In the genomic region with DNA sequence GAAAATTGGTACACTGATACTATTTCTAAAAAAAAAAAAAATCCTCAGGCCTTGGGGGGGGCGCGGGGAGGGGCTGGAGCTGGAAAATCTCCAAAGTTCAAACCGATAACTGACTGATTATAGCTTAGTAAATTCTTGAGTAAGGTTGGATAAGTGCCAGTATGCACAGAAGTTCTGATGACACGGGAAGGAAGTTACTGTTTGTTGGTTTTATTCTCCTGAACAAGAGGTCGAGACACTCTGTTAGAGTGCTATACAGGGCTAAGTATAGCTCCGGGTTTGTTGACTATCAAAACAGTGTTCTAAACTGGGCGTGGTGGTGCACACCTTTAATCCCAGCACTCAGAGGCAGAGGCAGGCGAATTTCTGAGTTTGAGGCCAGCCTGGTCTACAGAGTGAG, we compare ENCODE assay signal across 30 mouse cellular contexts. TPM values are rescaled to one million over a fixed set of nuclear protein-coding genes. Genes with fewer than 3 reads are reported as not detected.
DNase-seq lines count a peak whose midpoint lies in the region; ATAC-seq and TF ChIP-seq lines count a peak whose summit lies in the region.
"Had no signal": no experiment of that assay in that cellular context is flagged by ENCODE, and none has a peak within 500 bp of the region (broad histone marks: within the 10 kb centered on the region; RNA-seq: fewer than 3 reads in every experiment).

No protein-coding gene starts in this region.

- no peak overlapping the region for H3K4me2 ChIP-seq in lung, embryonic 14.5 days
- H3K4me2 ChIP-seq: forebrain, embryonic 13.5 days; heart, embryonic 12.5 days; heart, embryonic 15.5 days; hindbrain, embryonic 14.5 days had no signal

- TF ChIP-seq CTCF in gastrocnemius, adult 2 months (IDR thresholded peaks at IDR 0.05) = no peak
- TF ChIP-seq CTCF in lung, embryonic 14.5 days (IDR thresholded peaks at IDR 0.05; ENCODE audit: low read depth) = no peak
- no peak for TF ChIP-seq CTCF in lung, adult 2 months (IDR thresholded peaks at IDR 0.05; ENCODE audit: insufficient read depth, low read length)

- H3K36me3 ChIP-seq in lung, embryonic 14.5 days (ENCODE audit: insufficient read depth) = no peaks in the 10 kb centered on the region
- H3K36me3 ChIP-seq: forebrain, embryonic 10.5 days; heart, embryonic 12.5 days; heart, embryonic 15.5 days had no signal

- intact Hi-C loops in gastrocnemius, adult 2 months (cut with DNase I) = no loop called here

- no peak for TF ChIP-seq POLR2A in lung, adult 2 months (IDR thresholded peaks at IDR 0.05; ENCODE audit: borderline replicate concordance, extremely low read depth, low read depth, low read length)

- H3K4me3 ChIP-seq in gastrocnemius, adult 2 months = no peak overlapping the region
- H3K4me3 ChIP-seq in lung, embryonic 14.5 days (ENCODE audit: low read depth, low read length) = no peak overlapping the region
- no peak overlapping the region for H3K4me3 ChIP-seq in lung, adult 2 months (replicated peaks; ENCODE audit: extremely low read depth, low read depth, low read length)
- H3K4me3 ChIP-seq: forebrain, embryonic 10.5 days; forebrain, embryonic 13.5 days; heart, embryonic 12.5 days; heart, embryonic 15.5 days had no signal

- no peak for DNase-seq in gastrocnemius, adult 2 months
- DNase-seq in gastrocnemius, postnatal 4 days (ENCODE audit: low spot score in 2 of 2) = no peak
- DNase-seq in lung, embryonic 14.5 days = peak; percentile 37
- DNase-seq in lung, adult 2 months = no peak
- DNase-seq in 416B (ENCODE audit: low read depth) = peak; percentile 79
- no peak for DNase-seq in ovary, postnatal 36 days (ENCODE audit: low spot score)
- no peak for DNase-seq in cerebellum, postnatal 14 days
- DNase-seq: adrenal gland, adult 2 months; adrenal gland, postnatal 14 days; B cell, adult 2 months; cerebellum, adult 11 months; cerebellum, adult 2 months; cerebellum, adult 9-11 months; cerebellum, postnatal 36 days; gastrocnemius, postnatal 25 days; heart, adult 11 months; heart, postnatal 14 days; heart, postnatal 4 days had no signal

- WGBS in lung, embryonic 14.5 days = 48% methylated on average over 8 of the region's 8 CpGs
- 46% methylated on average over 8 of the region's 8 CpGs for WGBS in lung, adult 2 months

- ATAC-seq in lung, embryonic 14.5 days (ENCODE audit: insufficient read depth) = no peak
- peak; percentile 43 for ATAC-seq in megakaryocyte, adult 5-6 weeks (ENCODE audit: poor library complexity, severe bottlenecking)
- ATAC-seq: forebrain, embryonic 13.5 days; forebrain, embryonic 16.5 days; hindbrain, postnatal 0 days; inflammation-experienced regulatory T-cells, adult 6 months; Patski had no signal

- H3K27ac ChIP-seq in gastrocnemius, adult 2 months = peak overlapping the region; percentile 35; the same call in 1 of the 2 replicates
- no peak overlapping the region for H3K27ac ChIP-seq in lung, embryonic 14.5 days (ENCODE audit: low read depth)
- H3K27ac ChIP-seq: forebrain, embryonic 10.5 days; forebrain, embryonic 13.5 days; heart, embryonic 15.5 days; hindbrain, embryonic 14.5 days; hindbrain, postnatal 0 days had no signal

- H3K9ac ChIP-seq in lung, embryonic 14.5 days = no peak overlapping the region
- H3K9ac ChIP-seq: forebrain, embryonic 13.5 days; heart, embryonic 12.5 days; heart, embryonic 15.5 days; hindbrain, embryonic 14.5 days had no signal

- no peaks in the 10 kb centered on the region for H3K27me3 ChIP-seq in lung, embryonic 14.5 days (ENCODE audit: insufficient read depth, low read length)
- H3K27me3 ChIP-seq: CH12.LX; forebrain, embryonic 13.5 days; heart, embryonic 12.5 days; heart, embryonic 15.5 days; Patski had no signal

- H3K9me3 ChIP-seq in lung, embryonic 14.5 days (ENCODE audit: low read depth, low read length) = no peaks in the 10 kb centered on the region
- H3K9me3 ChIP-seq: forebrain, embryonic 10.5 days; forebrain, embryonic 13.5 days; G1E; heart, embryonic 12.5 days; heart, embryonic 15.5 days had no signal

- H3K4me1 ChIP-seq in lung, embryonic 14.5 days (ENCODE audit: insufficient read depth) = no peaks in the 10 kb centered on the region
- H3K4me1 ChIP-seq in lung, adult 2 months (ENCODE audit: control insufficient read depth, insufficient read depth, low read length) = no peaks in the 10 kb centered on the region; the same call in 1 of the 2 replicates

RNA-seq across cellular contexts. Expression of gene Gbe1, which starts 36.3 kb away (rescaled TPM):
- 10 to 100 TPM; 53.8 to 77.1 TPM for total RNA-seq in gastrocnemius, adult 2 months (2021)
- 10 to 100 TPM; 23.4 to 27.9 TPM for total RNA-seq in gastrocnemius, postnatal 4 days (2021)
- 19.1 and 20.8 TPM in 2 replicates for polyA plus RNA-seq in lung, embryonic 14.5 days (2014; fragmentation: Nextera tagmentation; extraction: Ambion mirVana)
- polyA plus RNA-seq in lung, adult 2 months (2012; rRNA removed) = 12.3 and 13.3 TPM in 2 replicates
- total RNA-seq in megakaryocyte, adult 5-6 weeks (2015) = 31.3 and 41.1 TPM in 2 replicates
- 28.4 and 32.0 TPM in 2 replicates for total RNA-seq in megakaryocyte, adult 5-6 weeks (2017)
- total RNA-seq: CH12.LX had no signal

Comparison
In these comparisons a context has a peak if more than half of its experiments do, and no peak if none do; other contexts are left out.
1. DNase-seq: peak in lung, embryonic 14.5 days (single experiment) and 416B (single experiment); none in gastrocnemius, adult 2 months (single experiment), gastrocnemius, postnatal 4 days (0 of 2), lung, adult 2 months (single experiment), ovary, postnatal 36 days (single experiment) and cerebellum, postnatal 14 days (0 of 2).